Mouse (Mus musculus) G1E (cell line): ENCODE results near the gene Ncam2.

Experiments used
- CTCF ChIP-seq: IDR thresholded peaks from 2 replicates; pipeline ENCODE4 v1.5.1; 2012; ENCODE audit warnings: low read depth, low read length, inconsistent platforms, mixed read lengths
- GATA1 ChIP-seq: IDR thresholded peaks from 2 replicates; pipeline ENCODE4 v1.6.1; 2012; ENCODE audit warnings: borderline replicate concordance, low read length, inconsistent platforms, mixed read lengths
- POLR2AphosphoS5 ChIP-seq: IDR thresholded peaks from 2 replicates; pipeline ENCODE4 v1.6.1; 2012; ENCODE audit warnings: low read depth, low read length, inconsistent platforms; ENCODE audit not compliant: insufficient replicate concordance

DNA sequence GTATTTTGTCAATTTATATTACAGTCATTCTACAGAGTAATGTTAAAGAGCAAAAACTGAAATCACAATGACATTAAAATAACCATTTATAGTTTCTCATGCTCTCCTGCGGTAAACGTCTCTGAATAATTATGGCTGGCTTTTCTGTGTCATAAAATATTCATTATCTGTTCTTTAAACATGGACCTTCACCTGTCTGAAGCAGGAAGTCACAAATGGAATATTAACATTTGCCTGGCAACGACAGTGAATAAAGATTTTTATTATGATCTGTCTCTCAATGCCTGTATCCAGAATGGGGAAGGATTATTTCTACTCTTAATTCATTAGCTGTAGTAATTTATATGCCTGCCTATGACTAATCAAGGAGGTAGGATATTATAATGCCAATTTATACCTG lies 108.7 kb downstream of the Ncam2 start:
- TF ChIP-seq POLR2AphosphoS5 = no peak
- TF ChIP-seq CTCF = no peak
- TF ChIP-seq GATA1 = no peak
